In genomic region chr9:71675799-71676414, GRCm38 (mm10) we compare ENCODE assay signal across 14 mouse cellular contexts.
A peak's percentile ranks its signal among the peaks of the same experiment; 100 is the strongest.
DNase-seq lines count a peak whose midpoint lies in the region; ATAC-seq and TF ChIP-seq lines count a peak whose summit lies in the region.
"Had no signal": no experiment of that assay in that cellular context is flagged by ENCODE, and none has a peak within 500 bp of the region (broad histone marks: within the 10 kb centered on the region; RNA-seq: fewer than 3 reads in every experiment).

No protein-coding gene starts in this region.

- H3K36me3 ChIP-seq in forebrain, postnatal 0 days (ENCODE audit: insufficient read depth): no peaks in the 10 kb centered on the region
- H3K36me3 ChIP-seq in forebrain, embryonic 16.5 days (ENCODE audit: control insufficient read depth, insufficient read depth): no peaks in the 10 kb centered on the region
- H3K36me3 ChIP-seq in kidney, adult 2 months (ENCODE audit: control insufficient read depth, insufficient read depth, low read length): no peaks in the 10 kb centered on the region
- H3K36me3 ChIP-seq in midbrain, embryonic 10.5 days: no peaks in the 10 kb centered on the region
- H3K36me3 ChIP-seq in midbrain, embryonic 16.5 days (ENCODE audit: control insufficient read depth, insufficient read depth, low read length): no peaks in the 10 kb centered on the region
- H3K36me3 ChIP-seq in stomach, embryonic 16.5 days (ENCODE audit: control insufficient read depth, insufficient read depth, low read length): no peaks in the 10 kb centered on the region

- no peak overlapping the region for H3K27ac ChIP-seq in forebrain, postnatal 0 days (ENCODE audit: low read depth, low read length)
- no peak overlapping the region for H3K27ac ChIP-seq in forebrain, embryonic 16.5 days (ENCODE audit: low read length)
- H3K27ac ChIP-seq in kidney, adult 2 months (ENCODE audit: insufficient read depth, low read depth, low read length): peak overlapping the region; percentile 78
- H3K27ac ChIP-seq in midbrain, embryonic 10.5 days (replicated peaks): peak overlapping the region; percentile 76
- H3K27ac ChIP-seq in midbrain, embryonic 16.5 days (ENCODE audit: low read length): no peak overlapping the region
- H3K27ac ChIP-seq in stomach, embryonic 16.5 days (ENCODE audit: low read length): peak overlapping the region; percentile 34; the same call in 1 of the 2 replicates

- no peak for TF ChIP-seq CTCF in forebrain, postnatal 0 days (IDR thresholded peaks at IDR 0.05; ENCODE audit: low read depth)
- no peak for TF ChIP-seq CTCF in kidney, adult 2 months (conservative IDR thresholded peaks at IDR 0.05; ENCODE audit: insufficient read depth, insufficient read length, low read depth, low read length)

- WGBS in forebrain, postnatal 0 days: 49% methylated on average over 3 of the region's 3 CpGs
- 51% methylated on average over 3 of the region's 3 CpGs for WGBS in forebrain, embryonic 16.5 days
- WGBS in kidney, adult 2 months: 71% methylated on average over 3 of the region's 3 CpGs
- 53% methylated on average over 3 of the region's 3 CpGs for WGBS in midbrain, embryonic 10.5 days
- 49% methylated on average over 3 of the region's 3 CpGs for WGBS in midbrain, embryonic 16.5 days
- 58% methylated on average over 3 of the region's 3 CpGs for WGBS in stomach, embryonic 16.5 days

- no peak for TF ChIP-seq POLR2A in kidney, adult 2 months (IDR thresholded peaks at IDR 0.05; ENCODE audit: low read depth, low read length)

- no peaks in the 10 kb centered on the region for H3K9me3 ChIP-seq in forebrain, postnatal 0 days (ENCODE audit: low read length)
- peaks cover 2% of the 10 kb centered on the region; the same call in 1 of the 2 replicates for H3K9me3 ChIP-seq in forebrain, embryonic 16.5 days (ENCODE audit: control insufficient read depth, low read length)
- H3K9me3 ChIP-seq in midbrain, embryonic 10.5 days (replicated peaks): no peaks in the 10 kb centered on the region
- no peaks in the 10 kb centered on the region for H3K9me3 ChIP-seq in midbrain, embryonic 16.5 days (replicated peaks; ENCODE audit: control insufficient read depth, low read length, poor library complexity, severe bottlenecking)
- H3K9me3 ChIP-seq in stomach, embryonic 16.5 days (replicated peaks; ENCODE audit: control insufficient read depth, low read length): 0 out of 2 replicates have a peak, but pooled peaks cover 3% of the 10 kb centered on the region

- no peak overlapping the region for H3K9ac ChIP-seq in forebrain, postnatal 0 days
- no peak overlapping the region for H3K9ac ChIP-seq in forebrain, embryonic 16.5 days (replicated peaks; ENCODE audit: low read depth, low read length)
- H3K9ac ChIP-seq in midbrain, embryonic 16.5 days (ENCODE audit: low read depth, low read length): no peak overlapping the region
- H3K9ac ChIP-seq in stomach, embryonic 16.5 days (ENCODE audit: low read length): no peak overlapping the region

- no peak overlapping the region for H3K4me3 ChIP-seq in forebrain, postnatal 0 days (ENCODE audit: low read depth, low read length)
- no peak overlapping the region for H3K4me3 ChIP-seq in forebrain, embryonic 16.5 days (replicated peaks; ENCODE audit: low read length)
- H3K4me3 ChIP-seq in kidney, adult 2 months (ENCODE audit: insufficient read depth, low read depth, low read length): no peak overlapping the region
- no peak overlapping the region for H3K4me3 ChIP-seq in midbrain, embryonic 10.5 days
- no peak overlapping the region for H3K4me3 ChIP-seq in midbrain, embryonic 16.5 days (ENCODE audit: low read depth, low read length)
- no peak overlapping the region for H3K4me3 ChIP-seq in stomach, embryonic 16.5 days (replicated peaks; ENCODE audit: low read length)
- H3K4me3 ChIP-seq: myocyte had no signal

- no peaks in the 10 kb centered on the region for H3K4me1 ChIP-seq in forebrain, postnatal 0 days (ENCODE audit: insufficient read depth)
- 0 out of 2 replicates have a peak, but pooled peaks cover 2% of the 10 kb centered on the region for H3K4me1 ChIP-seq in forebrain, embryonic 16.5 days (replicated peaks; ENCODE audit: control insufficient read depth, insufficient read depth, low read length)
- H3K4me1 ChIP-seq in kidney, adult 2 months (ENCODE audit: control insufficient read depth, insufficient read depth, low read length): peaks cover 44% of the 10 kb centered on the region
- H3K4me1 ChIP-seq in midbrain, embryonic 10.5 days: peaks cover 14% of the 10 kb centered on the region
- no peaks in the 10 kb centered on the region for H3K4me1 ChIP-seq in midbrain, embryonic 16.5 days (ENCODE audit: control insufficient read depth, insufficient read depth, low read length)
- peaks cover 15% of the 10 kb centered on the region for H3K4me1 ChIP-seq in stomach, embryonic 16.5 days (ENCODE audit: control insufficient read depth, insufficient read depth, low read length)

- H3K4me2 ChIP-seq in forebrain, postnatal 0 days (ENCODE audit: low read depth): no peak overlapping the region
- H3K4me2 ChIP-seq in forebrain, embryonic 16.5 days (ENCODE audit: low read length): no peak overlapping the region
- no peak overlapping the region for H3K4me2 ChIP-seq in midbrain, embryonic 16.5 days (ENCODE audit: low read length)
- H3K4me2 ChIP-seq in stomach, embryonic 16.5 days (ENCODE audit: low read depth, low read length): no peak overlapping the region

- ATAC-seq in forebrain, postnatal 0 days: peak; percentile 51; the same call in 1 of the 2 replicates
- no peak for ATAC-seq in forebrain, embryonic 16.5 days
- no peak for ATAC-seq in midbrain, embryonic 16.5 days
- peak; percentile 51; the same call in 1 of the 2 replicates for ATAC-seq in stomach, embryonic 16.5 days (ENCODE audit: insufficient read depth, low FRiP score)
- ATAC-seq: Patski had no signal

- DNase-seq in forebrain, postnatal 0 days: no peak
- no peak for DNase-seq in kidney, adult 2 months
- no peak for DNase-seq in kidney, postnatal 36 days
- DNase-seq in midbrain, embryonic 10.5 days (ENCODE audit: low spot score): no peak
- DNase-seq in natural killer cell, adult 2 months (ENCODE audit: low spot score in 2 of 2): no peak
- DNase-seq: adrenal gland, postnatal 25 days; B cell, adult 2 months; cerebellum, adult 18-20 months; lung, adult 2 months had no signal

- H3K27me3 ChIP-seq in forebrain, postnatal 0 days (ENCODE audit: insufficient read depth, low read length): no peaks in the 10 kb centered on the region
- H3K27me3 ChIP-seq in forebrain, embryonic 16.5 days (replicated peaks; ENCODE audit: control insufficient read depth, insufficient read depth, low read length): no peaks in the 10 kb centered on the region; the same call in 1 of the 2 replicates
- no peaks in the 10 kb centered on the region for H3K27me3 ChIP-seq in kidney, adult 2 months (replicated peaks; ENCODE audit: control insufficient read depth, insufficient read depth, low read length)
- H3K27me3 ChIP-seq in midbrain, embryonic 10.5 days (ENCODE audit: low read depth, poor library complexity, severe bottlenecking): no peaks in the 10 kb centered on the region
- H3K27me3 ChIP-seq in midbrain, embryonic 16.5 days (ENCODE audit: control insufficient read depth, insufficient read depth, low read depth, low read length): no peaks in the 10 kb centered on the region
- no peaks in the 10 kb centered on the region for H3K27me3 ChIP-seq in stomach, embryonic 16.5 days (ENCODE audit: control insufficient read depth, insufficient read depth, low read length)
- H3K27me3 ChIP-seq: Patski had no signal

Comparison
In these comparisons a context has a peak if more than half of its experiments do, and no peak if none do; other contexts are left out.
1. ATAC-seq: peak in forebrain, postnatal 0 days (single experiment) and stomach, embryonic 16.5 days (single experiment); none in forebrain, embryonic 16.5 days (single experiment) and midbrain, embryonic 16.5 days (single experiment).
2. H3K27ac ChIP-seq: peak in kidney, adult 2 months (single experiment), midbrain, embryonic 10.5 days (single experiment) and stomach, embryonic 16.5 days (single experiment); none in forebrain, postnatal 0 days (single experiment), forebrain, embryonic 16.5 days (single experiment) and midbrain, embryonic 16.5 days (single experiment).